Mouse (Mus musculus) retina, adult 2 months (tissue): Measurements from ENCODE around the gene Slc24a3.

Experiments used
- DNase-seq: peaks from one replicate; pipeline ENCODE4 v3.0.0-alpha.2; 2012; ENCODE audit warnings: low read depth, low spot score

Gene Slc24a3

DNA sequence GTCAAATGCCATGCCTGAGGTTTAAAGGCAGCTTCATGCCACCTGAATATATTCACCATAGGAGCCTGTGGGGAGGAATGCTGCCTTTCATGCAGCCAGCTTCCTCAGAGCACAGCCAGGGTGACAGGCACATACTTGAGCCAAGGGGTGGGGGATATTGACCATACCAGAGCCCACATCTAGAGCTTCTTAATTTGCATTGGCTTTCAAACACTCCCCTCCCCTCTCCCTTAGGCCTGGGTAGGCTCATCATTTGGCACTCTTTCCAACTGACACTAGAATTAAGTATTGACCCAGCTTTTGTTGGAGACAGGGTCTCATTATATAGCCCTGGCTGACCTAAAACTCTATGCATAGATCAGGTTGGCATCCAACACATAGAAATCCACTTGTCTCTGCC lies 453.2 kb downstream of the Slc24a3 start:
- DNase-seq, result no peak

DNA sequence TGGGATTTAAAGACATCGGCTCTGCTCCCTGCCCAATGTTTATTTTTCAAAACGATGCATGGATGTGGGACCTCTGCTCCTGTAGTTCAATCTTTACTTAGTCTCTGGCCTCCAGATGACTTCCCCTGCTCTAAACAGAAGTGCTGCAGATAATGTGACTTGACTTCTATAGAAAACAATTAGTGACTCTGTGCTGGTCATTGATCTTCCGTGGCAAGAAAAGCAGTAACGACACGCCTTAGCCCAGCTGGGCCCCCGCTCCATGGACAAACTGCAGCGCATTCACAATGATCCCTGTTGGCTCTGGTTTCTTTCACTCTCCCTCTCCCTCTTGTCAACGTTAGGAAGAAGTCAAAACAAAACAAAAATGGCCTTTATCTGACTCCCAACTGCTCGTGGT lies 453.6 kb downstream of the Slc24a3 start:
- DNase-seq, result no peak

DNA sequence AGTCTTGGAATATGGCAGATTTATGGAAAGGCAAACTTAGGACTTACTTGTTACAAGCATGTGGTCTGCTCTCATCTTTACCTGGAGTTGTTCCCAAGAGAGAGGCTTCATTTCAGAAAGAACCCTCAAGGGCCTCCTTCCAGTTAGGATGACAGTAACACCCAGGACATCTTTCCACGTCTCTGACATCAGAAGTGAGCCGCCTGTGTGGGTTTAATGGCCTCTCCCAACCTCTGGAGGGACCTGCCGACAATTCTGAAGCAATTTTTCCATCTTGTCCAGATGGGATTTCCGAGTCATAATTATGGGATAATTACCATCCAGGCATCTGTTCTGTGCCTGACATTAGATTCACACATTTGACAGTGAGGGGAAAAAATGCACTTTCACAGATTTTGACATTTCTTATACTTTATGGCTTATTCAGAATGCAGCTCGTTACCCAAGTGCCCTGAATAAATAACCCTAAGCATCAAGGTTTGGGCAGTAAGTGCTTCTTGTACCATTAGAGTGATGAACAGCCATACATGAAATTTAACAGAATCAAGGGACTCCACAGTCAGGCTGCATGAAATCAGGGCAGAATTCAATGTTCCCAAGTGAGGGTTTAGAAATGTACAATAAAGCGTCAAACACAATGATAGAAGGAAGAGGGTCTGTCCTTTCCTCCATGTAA lies 463.7 kb downstream of the Slc24a3 start:
- DNase-seq, result no peak

DNA sequence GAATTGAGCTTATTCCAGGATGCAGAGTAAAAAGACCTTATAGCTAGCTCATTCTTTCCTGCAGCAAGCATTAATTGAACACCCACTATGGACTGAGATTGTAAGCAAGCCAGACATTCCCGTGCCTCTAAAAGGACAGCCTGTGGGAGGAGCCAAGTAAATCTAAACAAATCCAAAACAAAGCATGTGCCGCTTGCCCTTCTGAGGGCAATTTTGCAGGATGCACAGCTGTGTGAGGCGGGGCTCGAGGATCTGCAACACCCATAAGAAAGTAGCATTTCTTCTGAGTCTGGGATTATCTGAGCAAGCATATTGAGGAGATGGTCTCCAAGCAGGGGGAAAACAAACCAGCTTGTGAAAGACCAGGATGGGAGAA lies 464.2 kb downstream of the Slc24a3 start:
- DNase-seq, result no peak

DNA sequence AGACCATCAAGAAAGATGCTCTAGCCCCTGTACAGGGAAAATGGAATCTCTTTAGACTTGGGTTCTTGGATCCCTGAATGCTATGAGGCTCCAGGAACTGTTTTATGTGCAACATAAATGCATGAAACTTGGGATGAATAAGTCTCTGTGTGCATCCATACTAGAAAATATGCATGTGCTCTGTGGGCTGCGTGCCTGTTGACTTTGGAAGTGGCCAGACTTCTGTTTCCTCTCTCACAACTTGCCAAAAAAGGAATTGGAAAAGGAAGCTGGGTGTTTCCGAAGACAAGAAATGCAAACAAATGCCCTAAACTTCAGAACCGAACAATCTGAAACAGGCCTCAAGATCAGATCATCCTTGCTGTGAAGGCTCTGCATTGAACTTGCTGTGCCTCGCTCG lies 466.3 kb downstream of the Slc24a3 start:
- DNase-seq, result no peak

DNA sequence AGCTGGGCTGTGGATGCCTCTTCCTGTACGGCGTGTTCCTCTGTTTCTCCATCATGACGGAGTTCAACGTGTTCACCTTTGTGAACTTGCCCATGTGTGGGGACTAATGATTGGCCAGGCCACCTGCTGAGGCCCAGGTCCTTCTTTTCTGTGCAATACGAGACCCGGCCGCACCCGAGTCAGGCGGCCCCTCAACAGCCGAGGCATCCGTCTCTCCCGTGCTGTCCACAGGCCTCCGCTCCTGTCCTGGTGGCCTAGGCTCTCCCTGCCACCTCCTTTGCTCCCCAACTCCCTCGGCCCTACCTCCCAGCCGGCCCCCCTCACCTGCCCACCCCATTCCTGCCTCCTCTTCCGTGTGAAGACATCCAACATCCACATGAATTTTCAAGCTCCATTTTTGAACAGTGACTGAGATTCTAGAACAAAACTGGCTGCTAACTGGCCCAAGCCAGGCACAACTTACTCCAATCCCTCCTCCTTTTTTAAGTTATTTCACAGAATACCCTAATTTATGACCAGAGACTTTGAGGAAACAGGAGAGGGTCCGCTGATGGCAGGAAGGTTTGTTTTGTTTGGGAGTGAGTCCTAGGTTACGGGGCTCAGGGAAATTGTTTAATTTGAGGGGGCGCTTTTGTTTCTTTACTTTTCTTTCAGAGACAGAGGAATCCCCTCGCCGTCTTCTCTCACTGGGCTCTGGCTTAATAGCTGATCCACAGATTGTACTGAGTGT lies 472.9 kb downstream of the Slc24a3 start:
- DNase-seq, result no peak

DNA sequence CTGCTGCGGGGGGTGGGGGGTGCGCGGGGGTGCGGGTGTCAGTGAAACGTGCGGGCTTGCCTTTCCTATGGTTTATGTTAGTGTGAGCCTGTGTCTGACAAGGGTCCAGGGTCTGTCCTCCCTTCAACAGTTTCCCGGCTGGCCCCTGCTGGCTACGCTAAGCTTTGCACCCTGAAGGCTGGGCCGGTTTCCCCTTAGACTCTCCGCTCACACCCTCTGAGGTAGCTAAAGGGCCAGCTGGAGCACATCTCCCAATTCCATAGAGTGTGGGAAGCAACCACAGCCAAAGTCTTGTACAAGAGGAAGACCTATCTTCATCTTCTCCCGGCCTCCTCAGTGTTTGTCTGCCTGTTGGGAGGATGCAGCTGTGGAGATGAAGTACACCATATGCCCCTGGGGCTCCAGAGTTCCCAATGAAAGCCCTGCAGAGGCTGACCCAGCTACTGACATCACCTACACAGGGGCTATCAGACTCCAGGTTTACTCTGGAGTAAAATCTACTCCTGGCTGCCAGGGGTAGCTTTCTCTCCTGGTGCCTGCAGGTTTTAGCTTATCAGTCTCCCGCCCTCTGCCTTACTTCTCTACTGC lies 487.9 kb downstream of the Slc24a3 start:
- no peak for DNase-seq

DNA sequence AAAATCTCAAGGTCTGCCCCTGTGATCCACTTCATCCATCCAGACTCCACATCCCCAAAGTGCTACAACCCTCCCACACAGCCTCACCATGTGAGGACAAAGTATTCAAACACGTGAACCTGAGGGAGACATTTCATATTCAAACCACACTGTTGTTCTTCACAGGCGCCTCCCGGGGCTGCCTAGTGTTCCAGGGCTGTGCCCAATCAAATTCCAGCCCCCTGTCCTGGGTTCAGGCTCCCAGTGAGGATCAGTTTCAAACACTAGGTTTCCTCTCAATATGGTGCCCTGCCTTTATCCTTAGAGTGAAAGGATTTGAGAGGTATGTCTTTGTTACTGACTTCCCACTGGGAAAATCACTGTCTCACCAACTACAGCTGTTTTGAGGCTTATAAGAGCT lies 488.6 kb downstream of the Slc24a3 start:
- DNase-seq, result no peak

DNA sequence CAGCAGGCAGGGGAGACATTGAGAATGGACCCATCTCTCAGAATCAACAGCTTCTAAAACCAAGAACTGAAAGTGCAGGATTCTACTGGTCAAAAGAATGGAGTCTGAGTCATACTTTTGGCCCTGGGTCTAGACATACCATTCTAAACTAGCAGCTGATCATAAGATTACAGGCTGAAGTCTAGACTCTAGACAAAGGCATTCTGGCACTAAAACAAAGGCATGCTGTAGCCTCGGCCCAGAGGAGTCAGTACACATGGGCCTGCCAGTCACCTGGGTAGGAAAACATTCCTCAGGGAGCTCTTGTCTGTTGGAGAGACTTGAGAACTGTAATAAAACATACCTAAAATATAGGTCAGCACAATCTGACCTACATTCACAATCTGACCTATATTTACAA lies 489.2 kb downstream of the Slc24a3 start:
- DNase-seq, result no peak

DNA sequence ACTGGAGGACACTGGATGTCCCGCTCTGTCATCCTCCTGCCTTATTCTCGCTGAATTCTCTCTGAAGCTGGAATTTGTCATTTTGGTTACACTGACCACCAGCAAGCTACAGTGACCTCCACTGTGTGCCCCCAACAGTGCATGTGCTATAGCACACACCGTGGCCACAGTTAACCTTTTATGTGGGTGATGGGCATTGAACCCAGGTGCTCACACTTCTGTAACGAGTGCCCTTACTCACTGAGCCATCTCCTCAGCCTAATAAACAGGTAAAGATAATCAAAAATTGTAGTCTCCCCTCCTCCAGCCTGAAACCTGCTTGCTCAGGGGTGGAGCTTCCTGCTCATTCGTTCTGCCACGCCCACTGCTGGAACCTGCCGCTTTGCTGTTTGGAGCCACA lies 493.7 kb downstream of the Slc24a3 start:
- DNase-seq, result no peak

DNA sequence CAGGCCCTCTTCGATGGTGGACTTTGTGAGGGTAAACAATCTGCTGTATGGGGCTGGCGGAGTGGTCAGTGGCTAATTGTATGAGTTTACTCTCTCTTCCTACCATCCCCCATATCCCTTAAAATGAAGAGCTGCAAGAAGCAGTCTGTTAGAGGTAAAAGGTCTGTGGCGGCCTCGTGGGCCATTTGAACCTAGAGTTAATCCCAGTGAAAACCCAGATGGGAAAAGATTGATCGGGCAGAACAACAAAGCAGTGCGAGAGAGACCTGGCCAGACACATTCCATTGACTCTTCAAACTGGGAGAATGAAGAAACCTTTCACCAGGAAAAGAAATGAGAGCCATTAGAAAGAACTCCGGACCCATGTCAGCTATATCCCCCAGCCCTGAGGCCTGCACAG lies 496.3 kb downstream of the Slc24a3 start:
- no peak for DNase-seq

DNA sequence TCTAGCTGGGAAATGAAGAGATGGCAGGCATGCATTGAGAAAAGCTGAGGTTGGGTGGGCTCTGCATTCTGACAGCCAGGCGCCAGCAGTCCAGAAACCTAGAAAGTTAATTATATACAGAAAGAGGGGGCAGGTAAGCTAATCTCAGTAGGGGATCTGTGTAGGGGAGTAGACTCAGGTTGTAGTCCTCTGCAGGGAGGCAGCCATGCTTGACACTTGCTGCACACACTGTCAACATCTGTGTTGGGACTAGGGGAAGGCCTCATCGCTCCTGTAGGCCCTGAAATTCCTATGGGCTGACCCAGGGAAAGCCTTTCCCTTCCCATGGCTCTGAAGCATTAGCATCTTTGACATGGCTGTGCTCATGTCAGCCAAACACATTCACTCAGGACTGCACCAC lies 496.8 kb downstream of the Slc24a3 start:
- no peak for DNase-seq

DNA sequence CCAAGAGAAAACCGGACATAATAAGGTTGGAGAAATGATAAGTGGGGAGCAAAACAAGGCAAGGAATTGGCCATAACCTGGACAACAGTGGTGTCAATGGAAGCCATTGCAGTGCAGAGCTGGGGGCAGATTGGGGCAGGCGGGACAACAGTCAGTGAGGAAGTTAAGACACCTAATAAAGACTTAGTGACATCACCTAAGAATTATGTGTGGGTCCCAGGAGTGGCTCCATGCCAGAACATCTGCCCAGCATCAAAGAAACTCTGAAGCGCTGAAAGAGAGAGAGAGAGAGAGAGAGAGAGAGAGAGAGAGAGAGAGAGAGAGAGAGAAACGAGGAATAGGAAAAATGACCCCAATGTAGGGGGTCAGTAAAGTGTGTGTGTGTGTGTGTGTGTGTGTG lies 500.6 kb downstream of the Slc24a3 start:
- DNase-seq, result no peak

DNA sequence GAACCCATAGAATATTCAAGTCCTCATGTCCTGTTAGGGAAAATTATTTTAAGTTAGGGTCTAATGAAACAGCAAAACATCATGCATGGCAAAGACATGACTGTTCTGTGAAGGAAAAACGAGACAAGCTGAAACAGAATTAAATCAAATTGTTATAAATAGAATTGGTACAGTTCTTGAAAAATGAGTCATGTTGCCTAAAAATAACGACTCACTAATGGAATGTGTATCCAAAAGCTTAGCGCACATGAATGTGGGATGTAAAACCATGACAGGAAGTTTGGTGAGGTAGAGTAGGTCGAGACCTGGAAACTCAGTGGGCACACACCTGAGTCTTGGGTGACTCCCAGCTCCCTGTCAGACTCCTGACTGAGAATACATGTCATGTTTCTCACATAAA lies 502.6 kb downstream of the Slc24a3 start:
- no peak for DNase-seq

DNA sequence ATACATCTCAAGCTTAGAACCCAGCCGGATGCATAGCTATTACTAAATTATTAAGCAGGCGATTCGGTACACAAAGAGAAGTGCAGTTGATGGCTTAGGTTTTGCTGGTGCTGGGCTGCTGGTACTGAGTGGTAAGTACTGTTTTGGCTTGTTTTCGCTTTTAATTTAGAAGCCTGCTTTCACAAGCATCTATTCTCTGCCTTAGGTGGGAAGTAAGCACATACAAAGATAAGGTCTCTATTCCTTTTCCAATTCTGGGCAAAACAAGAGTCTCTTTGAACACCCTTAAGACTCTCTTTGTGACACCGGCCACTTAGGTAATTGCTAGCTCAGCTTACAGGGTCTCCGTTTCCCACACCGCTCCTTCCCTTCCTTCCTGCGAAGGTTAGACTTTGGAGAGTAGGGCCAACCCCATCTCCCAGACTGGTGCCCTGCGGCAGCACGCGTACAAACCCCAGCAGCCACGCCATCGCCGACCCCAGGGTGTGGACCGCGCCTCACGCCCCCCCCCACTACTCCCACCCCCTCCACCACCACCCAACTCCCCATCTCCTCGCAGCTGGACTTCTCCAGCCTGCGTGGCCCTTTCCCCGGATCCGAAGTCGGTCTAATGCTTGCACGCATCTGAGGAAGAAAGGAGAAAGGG lies 507.1 kb downstream of the Slc24a3 start:
- no peak for DNase-seq

DNA sequence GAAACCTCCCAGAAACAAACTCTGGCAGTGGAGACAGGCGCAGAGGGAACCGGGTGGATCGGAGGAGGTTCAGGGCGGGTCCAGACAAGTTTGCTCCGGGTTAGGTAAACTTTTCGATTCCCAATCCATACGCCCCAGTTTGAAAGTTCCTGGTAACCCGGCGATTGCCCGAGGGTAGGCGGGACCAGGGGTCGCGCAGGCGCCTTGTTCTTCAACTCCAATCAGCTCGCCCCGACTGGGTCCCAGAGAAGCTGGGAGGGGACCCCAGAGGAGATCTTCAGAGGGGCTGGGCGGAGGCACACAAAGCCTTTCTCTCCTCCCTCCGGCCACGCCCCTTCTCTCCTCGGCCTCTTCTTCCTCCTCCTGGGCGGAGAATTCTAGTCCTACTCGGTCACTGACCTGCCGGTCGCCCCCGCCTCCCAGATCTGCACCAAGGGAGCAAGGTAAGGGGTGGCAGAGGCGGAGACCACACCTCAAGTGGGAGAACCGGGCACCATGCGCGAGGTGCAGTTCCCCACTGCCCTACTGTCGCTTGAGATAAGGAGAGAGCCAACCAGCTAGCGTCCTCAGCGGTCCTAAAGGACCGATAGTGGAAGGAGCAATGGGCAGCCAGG lies 507.7 kb downstream of the Slc24a3 start, which contains the start of gene Rin2:
Gene Rin2, plus strand, starts transcription at position 74 of the 614 bp plus-strand sequence.
- no peak for DNase-seq

DNA sequence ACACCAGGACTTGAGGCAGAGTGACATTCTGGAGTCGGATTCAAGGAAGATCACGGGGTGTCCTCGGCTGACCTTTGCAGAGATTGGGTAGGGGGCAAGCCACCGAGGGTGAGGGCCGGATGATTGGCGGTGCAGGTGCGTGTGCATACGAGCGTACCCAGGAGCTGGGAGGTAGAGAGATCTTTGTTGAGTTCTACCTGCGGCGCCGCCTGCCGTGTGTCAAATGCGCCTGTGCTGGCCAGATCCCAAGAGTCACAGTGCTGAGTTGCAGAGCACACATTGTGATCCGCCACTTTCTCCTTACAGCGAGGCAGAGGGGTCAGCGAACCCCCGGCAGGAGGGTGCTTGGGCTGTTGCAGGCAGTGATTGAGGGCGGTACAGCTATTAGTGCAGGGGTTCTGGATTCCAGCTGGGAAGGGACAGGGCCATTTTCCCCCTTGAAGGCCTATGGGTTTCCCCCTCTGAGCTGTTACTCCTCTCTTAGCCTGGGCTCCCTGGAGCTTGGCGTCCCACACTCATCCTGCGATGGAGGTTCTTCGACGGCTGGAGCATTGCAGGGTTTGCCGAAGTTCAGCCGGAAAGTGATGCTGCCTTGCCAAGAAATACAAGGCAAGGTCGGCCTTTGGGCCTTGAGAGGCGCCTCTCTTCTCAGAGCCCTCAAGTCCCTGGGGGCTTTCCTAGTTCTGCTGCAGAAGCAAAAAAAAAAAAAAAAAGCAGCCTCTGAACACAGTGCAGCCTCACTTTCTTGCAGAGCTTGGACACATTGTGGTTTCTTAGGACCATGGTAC lies 508.4 kb downstream of the Slc24a3 start:
- DNase-seq, result no peak

DNA sequence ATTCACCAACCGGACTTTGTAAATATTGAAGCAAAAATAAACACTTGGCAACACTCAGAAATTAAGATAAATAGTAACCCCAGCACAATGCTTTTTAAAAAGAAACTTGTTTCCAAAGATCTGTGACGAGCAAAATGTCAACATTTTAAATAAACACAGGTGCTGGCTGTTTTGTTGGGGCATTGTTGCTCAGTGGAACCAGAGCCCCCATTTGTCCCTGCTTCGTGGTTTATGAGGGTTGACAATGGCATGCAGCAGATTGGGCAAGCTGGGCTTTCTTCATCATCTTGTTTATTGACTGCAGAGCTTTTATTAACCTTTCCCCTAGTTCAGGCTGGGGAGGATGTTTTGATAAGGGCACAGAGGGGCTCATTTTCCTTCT lies 509.0 kb downstream of the Slc24a3 start:
- no peak for DNase-seq

DNA sequence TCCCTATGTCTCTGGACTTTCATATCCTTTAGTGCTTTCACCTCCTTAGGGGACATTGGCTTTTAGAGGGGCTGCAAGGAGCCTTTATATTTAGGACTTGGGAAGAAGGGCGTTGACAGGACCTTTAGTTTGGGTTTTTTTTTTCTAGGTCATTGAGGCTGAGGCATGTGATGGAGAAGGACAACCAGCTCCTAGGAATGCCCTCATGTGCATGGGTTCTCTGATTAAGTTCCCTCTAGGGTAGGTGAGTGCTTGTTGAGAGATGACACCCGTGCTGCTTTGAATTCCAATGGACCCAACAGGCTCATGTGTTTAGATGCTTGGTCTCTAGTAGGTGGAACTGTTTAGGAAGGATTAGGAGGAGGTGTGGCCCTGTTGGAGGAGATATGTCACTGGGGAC lies 509.4 kb downstream of the Slc24a3 start:
- no peak for DNase-seq

DNA sequence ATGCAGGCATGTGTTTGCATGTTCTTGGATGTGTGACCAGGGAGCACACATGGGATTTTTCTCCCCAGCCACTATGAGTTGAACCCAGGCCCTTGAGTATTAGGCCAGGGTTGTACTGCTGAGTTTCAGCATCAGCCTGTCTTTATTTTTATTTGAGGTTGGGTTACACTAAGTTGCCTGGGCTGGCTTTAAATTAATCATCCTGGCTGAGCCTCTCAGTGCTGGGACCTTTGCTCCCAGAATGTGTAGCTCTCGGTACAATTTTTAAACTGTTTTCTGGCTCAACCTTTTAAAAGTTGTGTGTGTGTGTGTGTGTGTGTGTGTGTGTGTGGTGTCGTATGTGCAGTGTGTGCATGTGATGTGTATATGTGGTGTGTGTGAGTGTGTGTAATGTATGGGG lies 512.6 kb downstream of the Slc24a3 start:
- no peak for DNase-seq

DNA sequence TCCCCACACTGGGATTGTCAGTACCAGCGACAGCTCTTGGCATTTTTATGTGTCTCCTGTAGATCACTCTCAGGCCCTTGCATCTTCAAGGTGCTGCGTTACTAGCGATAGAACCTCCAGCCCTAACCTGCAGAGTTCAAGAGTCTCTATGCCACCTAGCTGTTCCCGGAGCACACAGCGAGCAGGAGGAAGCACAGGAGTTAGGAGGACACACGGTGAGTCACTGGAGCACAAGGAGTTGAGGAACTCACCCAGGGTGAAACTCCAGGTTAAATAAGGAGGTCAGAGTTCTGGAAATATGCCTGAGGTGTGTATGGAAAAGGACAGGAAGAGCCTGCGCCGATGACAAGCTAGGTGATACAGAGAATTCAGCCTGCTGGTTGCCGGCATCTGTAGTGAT lies 513.2 kb downstream of the Slc24a3 start:
- no peak for DNase-seq
